Mouse (Mus musculus) left cerebral cortex, postnatal 36 days (tissue): Measurements from ENCODE around the gene Trappc5. TPM values are rescaled to one million over a fixed set of nuclear protein-coding genes. Genes with fewer than 3 reads are reported as not detected.

Experiments used
- DNase-seq, 2 experiments: peaks; one replicate each; pipeline ENCODE4 v3.0.0; 2021 to 2022; ENCODE audit warnings: low spot score in 2 of 2, mixed read lengths in 1 of 2
- intact Hi-C: fragments of 180-260 bp; cut with DNase I; formaldehyde crosslinking; loops from one replicate; pipeline ENCODE4 v1.15.1; 2025
- total RNA-seq, 2 experiments: library from RNA; stranded (reverse); gene quantifications; 2 replicates each; pipeline ENCODE4 v1.2.3; 2021

Gene Trappc5
- total RNA-seq, 2 experiments from 2014 or later = 25.5 to 26.8 TPM

- DNase-seq = no peak
- intact Hi-C loops = no loop called here
Observed at GRCm38 (mm10) chr8:3720551-3720950, 44.5 kb downstream of the Trappc5 start, which contains the start of gene Clec4g. Gene Clec4g, minus strand, starts transcription at chr8:3720651.

GRCm38 (mm10) chr8:3721041-3721440 lies 44.9 kb downstream of the Trappc5 start:
- no peak for DNase-seq
- intact Hi-C loops = no loop called here

Other genes starting within 250 kb of the Trappc5 start
- 1 to 10 TPM in 1 of 2 experiments, under 1 TPM in 1; 0.54 to 1.3 TPM for gene Pex11g, start 208.6 kb upstream of the Trappc5 start, total RNA-seq
- gene Tex45, start 205.4 kb upstream of the Trappc5 start, total RNA-seq = under 1 TPM in 1 of 2 experiments, not detected in 1; 0.61 TPM
- 10 to 100 TPM; 28.7 to 30.8 TPM for gene Zfp358, start 183.2 kb upstream of the Trappc5 start, total RNA-seq
- 10 to 100 TPM; 78.8 to 98.1 TPM for gene Mcoln1, start 175.8 kb upstream of the Trappc5 start, total RNA-seq
- gene Pnpla6, start 160.9 kb upstream of the Trappc5 start, total RNA-seq = 10 to 100 TPM; 55.9 to 79.2 TPM
- gene C330021F23Rik, start 108.3 kb upstream of the Trappc5 start, total RNA-seq = not detected
- gene Camsap3, start 89.0 kb upstream of the Trappc5 start, total RNA-seq = 10 to 100 TPM; 35.6 to 39.0 TPM
- gene Xab2, start 55.0 kb upstream of the Trappc5 start, total RNA-seq = 10 to 100 TPM; 36.6 to 36.9 TPM
- gene Pet100, start 54.8 kb upstream of the Trappc5 start, total RNA-seq = 10 to 100 TPM; 75.6 to 85.4 TPM
- not detected for gene Pcp2, start 50.8 kb upstream of the Trappc5 start, total RNA-seq
- 10 to 100 TPM; 44.0 to 61.7 TPM for gene Stxbp2, start 45.3 kb upstream of the Trappc5 start, total RNA-seq
- gene Retn, start 20.5 kb upstream of the Trappc5 start, total RNA-seq = 1 to 10 TPM in 1 of 2 experiments, under 1 TPM in 1; 0.49 to 1.4 TPM
- gene Mcemp1, start 10.5 kb upstream of the Trappc5 start, total RNA-seq = under 1 TPM in 1 of 2 experiments, not detected in 1; 0.61 TPM
- gene Fcor, start 3.9 kb upstream of the Trappc5 start, total RNA-seq = 10 to 100 TPM; 11.3 to 12.0 TPM
- not detected for gene Fcer2a, start 17.9 kb downstream of the Trappc5 start, total RNA-seq
- gene Clec4g, start 44.4 kb downstream of the Trappc5 start, total RNA-seq = not detected
- under 1 TPM in 1 of 2 experiments, not detected in 1; 0.27 TPM for gene Cd209a, start 72.7 kb downstream of the Trappc5 start, total RNA-seq
- not detected for gene Cd209e, start 178.0 kb downstream of the Trappc5 start, total RNA-seq
- not detected for gene Cd209d, start 202.3 kb downstream of the Trappc5 start, total RNA-seq